Mouse (Mus musculus) forebrain, embryonic 12.5 days (tissue): Measurements from ENCODE around the gene Lgr5. TPM values are rescaled to one million over a fixed set of nuclear protein-coding genes. Genes with fewer than 3 reads are reported as not detected.

ENCODE experiments used
- ATAC-seq: fragments of 200-750 bp; cut with Nextera tagmentation; 2 replicates; pipeline ENCODE4 v1.8.0; 2017; ENCODE audit warnings: moderate TSS enrichment; ENCODE audit not compliant: low FRiP score
- H3K27ac ChIP-seq: fragments of 300-500 bp; sonication (generic); 2 replicates; pipeline ENCODE4 v1.5.1; 2016; ENCODE audit warnings: mild to moderate bottlenecking
- H3K27me3 ChIP-seq: fragments of 300-500 bp; sonication (generic); 2 replicates; pipeline ENCODE4 v1.6.1; 2016; ENCODE audit warnings: mild to moderate bottlenecking
- H3K36me3 ChIP-seq: fragments of 300-500 bp; sonication (generic); replicated peaks from 2 replicates; pipeline ENCODE4 v1.6.1; 2016; ENCODE audit warnings: mild to moderate bottlenecking
- H3K4me1 ChIP-seq: fragments of 300-500 bp; sonication (generic); 2 replicates; pipeline ENCODE4 v1.6.1; 2016
- H3K4me2 ChIP-seq: fragments of 300-500 bp; sonication (generic); 2 replicates; pipeline ENCODE4 v1.6.1; 2016; ENCODE audit warnings: mild to moderate bottlenecking, moderate library complexity
- H3K4me3 ChIP-seq: fragments of 300-500 bp; sonication (generic); replicated peaks from 2 replicates; pipeline ENCODE4 v1.5.1; 2016; ENCODE audit warnings: mild to moderate bottlenecking
- H3K9ac ChIP-seq: fragments of 300-500 bp; sonication (generic); 2 replicates; pipeline ENCODE4 v1.6.1; 2016; ENCODE audit warnings: mild to moderate bottlenecking
- H3K9me3 ChIP-seq: fragments of 300-500 bp; sonication (generic); 2 replicates; pipeline ENCODE4 v1.6.1; 2016
- whole genome bisulfite sequencing: fragments of 180-500 bp; shearing (Covaris S2); methylation state at CpG from one replicate; pipeline ENCODE4 v1.1.7; 2016; 5-methylcytosine and 5-hydroxymethylcytosine counted together
- polyA plus RNA-seq: library from polyadenylated mRNA; unstranded; fragments of >200 nt; fragmentation: Nextera tagmentation; extraction: Ambion mirVana; gene quantifications from 2 replicates; pipeline ENCODE4 v1.2.1, GENCODE M21; 2016

Gene Lgr5
- 1.2 and 2.0 TPM in 2 replicates for polyA plus RNA-seq

DNA sequence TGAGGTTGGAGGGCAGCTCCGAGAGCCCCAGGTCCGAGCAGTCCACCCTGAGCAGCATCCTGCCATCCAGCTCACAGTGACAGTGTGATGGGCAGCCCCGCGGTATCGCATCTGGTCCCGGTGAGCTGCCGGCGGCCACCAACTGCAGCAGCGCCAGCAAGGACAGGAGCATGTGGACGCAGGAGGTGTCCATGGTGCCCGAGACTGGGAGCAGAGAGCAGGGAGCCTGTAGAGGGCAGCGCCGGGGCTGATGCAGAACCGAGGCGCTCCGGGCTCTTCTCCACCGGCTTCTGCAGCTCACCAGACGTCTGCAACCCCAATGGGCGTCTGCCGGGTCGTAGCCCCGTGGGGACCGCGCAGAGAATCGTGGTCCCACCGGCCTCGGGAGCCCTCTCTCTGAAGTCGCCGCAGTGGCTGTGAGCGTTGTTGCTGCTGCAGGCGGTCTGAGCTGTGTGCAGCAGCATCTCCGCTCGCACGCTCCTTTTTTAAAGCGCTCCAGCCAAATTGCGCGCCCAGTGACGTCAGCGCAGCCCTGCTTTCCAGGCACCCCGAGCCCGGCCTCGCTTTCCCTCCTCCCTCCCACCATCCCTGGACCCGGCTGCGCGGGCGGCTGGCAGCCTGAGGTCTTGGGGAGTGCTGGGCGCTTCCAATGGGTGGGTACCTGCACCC lies at the start of gene Lgr5:
Gene Lgr5 (minus strand): TSS at position 480 of the 669 bp plus-strand sequence.
- Histone ChIP-seq H3K27ac (no peak within 1 kb of the TSS), H3K4me3 (peak within 1 kb of the TSS; percentile 57)

DNA sequence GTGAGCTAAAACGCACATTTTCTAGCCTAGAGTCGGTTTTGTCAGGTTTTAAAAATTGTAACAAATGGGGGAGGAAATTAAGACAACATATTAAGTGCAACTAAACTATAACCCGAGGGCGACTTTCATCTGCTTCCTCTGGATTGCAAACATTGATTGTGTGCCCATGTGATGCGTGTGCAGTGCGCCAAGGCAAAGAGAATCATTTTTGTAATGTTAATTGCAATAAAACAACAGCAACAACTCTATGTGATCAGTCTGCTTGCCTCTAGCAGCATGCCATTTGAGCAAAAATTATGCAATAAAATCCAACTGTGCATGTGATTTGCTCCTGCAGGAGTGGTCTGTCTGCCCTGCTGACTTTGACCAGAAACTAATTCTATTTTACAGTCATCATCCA lies 39.1 kb upstream of the Lgr5 start:
- Histone ChIP-seq H3K9ac (no peak overlapping the region), H3K4me2 (no peak overlapping the region), H3K4me1 (0 out of 2 replicates have a peak, but pooled peaks cover 7% of the 10 kb centered on the region), H3K36me3 (no peaks in the 10 kb centered on the region), H3K27ac (no peak overlapping the region), H3K4me3 (no peak overlapping the region), H3K9me3 (no peaks in the 10 kb centered on the region), H3K27me3 (no peaks in the 10 kb centered on the region)
- 92% methylated on average over 6 of the region's 6 CpGs for WGBS
- no peak for ATAC-seq

More for the DNA sequence above, at the start of gene Lgr5:
- H3K4me1 ChIP-seq = peaks cover 28% of the 10 kb centered on the region
- H3K9ac ChIP-seq = peak within 1 kb of the TSS; percentile 50
- H3K9me3 ChIP-seq = no peaks in the 10 kb centered on the region
- peak within 1 kb of the TSS; percentile 98 for H3K4me2 ChIP-seq
- H3K36me3 ChIP-seq = no peaks in the 10 kb centered on the region
- ATAC-seq = peak; percentile 84
- H3K27me3 ChIP-seq = peaks cover 78% of the 10 kb centered on the region
- 0% methylated on average over 40 of the region's 47 CpGs for WGBS

DNA sequence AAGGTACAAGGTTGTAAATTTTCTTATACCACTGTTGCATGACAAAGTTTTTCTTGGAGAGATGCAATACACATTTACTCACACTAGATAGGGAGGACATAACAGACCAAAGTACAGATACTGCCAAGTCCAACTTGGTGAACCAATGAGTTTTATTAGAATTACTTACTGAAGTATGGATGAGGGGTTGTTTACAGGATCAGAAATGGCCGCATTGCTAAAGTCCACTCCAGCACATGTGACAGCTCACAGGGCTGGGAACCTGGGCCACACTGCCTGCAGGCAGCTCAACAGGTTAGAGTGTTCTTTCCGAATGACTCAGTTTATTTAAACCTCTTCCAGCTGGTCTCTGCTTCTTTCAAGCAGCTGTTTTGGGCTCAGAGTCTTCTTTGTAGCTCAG lies 37.4 kb upstream of the Lgr5 start:
- Histone ChIP-seq H3K27me3 (peaks cover 6% of the 10 kb centered on the region; the same call in 1 of the 2 replicates), H3K4me3 (no peak overlapping the region), H3K4me2 (no peak overlapping the region), H3K9me3 (no peaks in the 10 kb centered on the region), H3K27ac (no peak overlapping the region), H3K9ac (no peak overlapping the region), H3K4me1 (0 out of 2 replicates have a peak, but pooled peaks cover 7% of the 10 kb centered on the region), H3K36me3 (no peaks in the 10 kb centered on the region)
- 84% methylated on average over 2 of the region's 2 CpGs for WGBS
- ATAC-seq = no peak

DNA sequence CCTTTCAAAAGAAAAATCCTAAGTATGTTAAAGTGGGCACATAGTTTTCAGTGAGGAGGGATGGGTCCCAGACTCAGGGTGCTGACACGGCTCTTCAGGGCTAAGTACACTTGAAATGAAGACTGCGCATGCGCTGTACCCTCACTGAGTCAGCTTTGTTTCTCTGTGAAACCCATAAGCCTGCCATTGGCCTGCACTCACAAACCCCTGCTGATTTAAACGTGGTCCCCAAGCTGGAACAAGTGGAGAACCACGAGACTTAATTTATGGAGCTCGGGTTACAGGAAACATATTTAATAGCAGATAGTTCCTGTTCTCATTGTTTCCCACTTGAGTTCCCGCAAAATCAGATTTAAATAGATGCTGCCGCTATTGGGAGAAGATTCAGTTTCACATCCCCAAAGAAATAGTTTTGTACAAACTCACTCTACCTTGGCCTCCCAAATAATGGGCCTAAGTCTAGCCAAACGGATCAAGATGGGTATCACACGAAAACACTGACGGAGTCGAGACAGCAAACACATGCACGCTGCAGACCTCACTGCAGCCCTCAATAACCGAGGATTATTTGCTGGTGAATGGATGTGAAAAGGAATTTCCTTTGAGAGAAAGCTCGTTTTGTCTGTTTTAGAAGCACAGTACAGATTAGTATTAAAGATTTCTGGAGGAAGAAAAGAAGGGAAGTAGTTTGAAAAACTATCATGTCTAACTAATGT lies 36.5 kb upstream of the Lgr5 start:
- Histone ChIP-seq H3K27me3 (peaks cover 9% of the 10 kb centered on the region; the same call in 1 of the 2 replicates), H3K4me3 (no peak overlapping the region), H3K36me3 (no peaks in the 10 kb centered on the region), H3K9me3 (no peaks in the 10 kb centered on the region), H3K4me2 (peak overlapping the region; percentile 19), H3K9ac (no peak overlapping the region), H3K27ac (peak overlapping the region; percentile 8; the same call in 1 of the 2 replicates), H3K4me1 (0 out of 2 replicates have a peak, but pooled peaks cover 7% of the 10 kb centered on the region)
- peak; percentile 83 for ATAC-seq
- WGBS = 22% methylated on average over 15 of the region's 15 CpGs

DNA sequence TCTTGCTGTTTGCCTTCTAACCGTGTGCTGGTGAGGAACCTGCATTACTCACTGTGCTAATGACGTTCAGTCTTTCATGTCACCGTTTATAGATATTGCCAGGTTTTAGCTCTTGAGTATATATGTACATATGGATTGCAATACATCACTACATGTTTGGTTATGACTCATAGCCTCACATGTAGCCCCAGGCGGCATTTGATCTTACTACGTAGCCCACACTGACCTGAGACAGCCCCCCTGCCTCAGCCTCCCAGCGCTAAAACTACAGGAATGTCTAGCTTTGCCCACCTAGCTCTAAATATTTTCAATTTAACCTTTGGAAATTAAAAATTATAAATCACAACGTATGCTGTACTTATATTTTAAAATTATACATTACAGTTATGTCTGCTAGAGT lies 35.9 kb upstream of the Lgr5 start:
- no peak overlapping the region for H3K9ac ChIP-seq
- H3K36me3 ChIP-seq = no peaks in the 10 kb centered on the region
- no peak overlapping the region for H3K4me2 ChIP-seq
- peaks cover 9% of the 10 kb centered on the region; the same call in 1 of the 2 replicates for H3K4me1 ChIP-seq
- 85% methylated on average over 7 of the region's 7 CpGs for WGBS
- no peak overlapping the region for H3K27ac ChIP-seq
- no peak for ATAC-seq
- H3K9me3 ChIP-seq = no peaks in the 10 kb centered on the region
- peaks cover 11% of the 10 kb centered on the region for H3K27me3 ChIP-seq
- H3K4me3 ChIP-seq = no peak overlapping the region

DNA sequence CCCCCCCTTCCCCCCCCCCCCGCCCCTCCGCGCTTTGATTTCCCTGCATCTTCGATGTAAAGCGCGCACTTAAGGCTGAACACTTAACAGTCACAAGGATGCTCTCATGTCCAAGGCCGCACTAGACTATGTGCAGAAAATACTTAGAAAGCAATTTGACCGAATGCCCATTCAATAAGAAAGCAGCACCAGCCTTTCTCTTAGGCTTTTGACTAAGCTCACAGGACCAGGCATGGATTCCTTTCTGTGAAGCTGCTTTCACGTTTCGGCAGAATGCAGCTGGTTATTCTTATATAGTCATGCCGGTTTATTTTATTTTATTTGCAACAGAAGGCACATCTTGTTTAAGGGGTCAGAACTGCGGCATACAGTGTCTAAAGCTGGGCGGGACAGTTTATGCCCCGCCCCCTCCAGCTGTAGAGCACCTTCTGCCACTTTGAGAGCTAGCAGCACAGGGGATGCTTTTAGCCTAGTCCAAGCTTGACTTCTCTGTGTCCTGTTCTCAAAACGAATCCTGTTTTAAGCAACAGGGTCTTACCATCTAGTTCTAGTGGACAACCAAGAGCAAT lies 30.8 kb upstream of the Lgr5 start:
- Histone ChIP-seq H3K4me3 (peak overlapping the region; percentile 29), H3K4me2 (peak overlapping the region; percentile 49), H3K27me3 (peaks cover 28% of the 10 kb centered on the region), H3K4me1 (peaks cover 8% of the 10 kb centered on the region), H3K9me3 (no peaks in the 10 kb centered on the region), H3K27ac (no peak overlapping the region), H3K36me3 (no peaks in the 10 kb centered on the region), H3K9ac (0 out of 2 replicates have a peak overlapping the region, but pooled peaks have one; percentile 25)
- 22% methylated on average over 15 of the region's 15 CpGs for WGBS
- peak; percentile 80 for ATAC-seq

DNA sequence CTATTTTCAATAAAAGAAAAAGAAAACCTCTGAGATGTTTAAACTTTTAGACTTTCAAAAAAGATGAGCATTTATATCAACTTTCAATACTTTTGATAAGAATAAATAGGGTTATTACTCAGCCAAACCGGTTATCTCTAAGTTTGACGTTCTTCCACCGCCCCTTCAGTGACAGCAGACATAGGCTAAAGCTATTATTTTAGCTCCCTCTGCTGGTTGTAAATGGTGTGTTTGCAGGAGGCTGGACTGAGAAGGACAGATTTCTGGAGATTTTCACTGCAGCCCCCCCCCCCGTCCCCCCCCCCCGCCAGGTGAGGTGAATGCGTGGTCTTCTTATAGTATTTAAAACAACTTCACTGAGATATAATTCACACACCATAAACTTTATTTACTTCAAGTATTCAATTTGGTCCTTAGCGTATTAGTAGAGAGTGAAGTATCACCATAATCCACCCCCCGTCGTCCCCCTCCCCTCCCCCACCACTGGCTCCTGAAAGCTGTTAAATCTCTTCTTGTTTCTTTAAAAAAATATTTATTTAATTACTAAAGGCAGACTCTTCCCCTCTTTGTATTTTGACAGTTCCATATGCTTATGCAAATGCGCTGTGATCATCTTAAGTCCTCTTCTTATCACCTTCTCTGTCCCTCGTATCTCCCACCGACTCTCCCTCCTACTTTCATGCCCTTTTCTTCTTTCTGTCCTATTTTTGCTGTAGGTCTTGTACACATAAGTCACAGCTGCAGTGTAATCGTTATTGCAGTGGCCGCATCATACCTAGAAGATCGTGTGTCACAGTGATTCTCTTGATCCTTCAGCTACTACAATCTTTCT lies 30.1 kb upstream of the Lgr5 start:
- no peaks in the 10 kb centered on the region for H3K9me3 ChIP-seq
- no peaks in the 10 kb centered on the region for H3K36me3 ChIP-seq
- peaks cover 8% of the 10 kb centered on the region for H3K4me1 ChIP-seq
- H3K27ac ChIP-seq = no peak overlapping the region
- H3K9ac ChIP-seq = 0 out of 2 replicates have a peak overlapping the region, but pooled peaks have one; percentile 25
- peaks cover 28% of the 10 kb centered on the region for H3K27me3 ChIP-seq
- H3K4me3 ChIP-seq = peak overlapping the region; percentile 29
- H3K4me2 ChIP-seq = peak overlapping the region; percentile 49
- 9% methylated on average over 14 of the region's 15 CpGs for WGBS
- peak; percentile 87 for ATAC-seq

DNA sequence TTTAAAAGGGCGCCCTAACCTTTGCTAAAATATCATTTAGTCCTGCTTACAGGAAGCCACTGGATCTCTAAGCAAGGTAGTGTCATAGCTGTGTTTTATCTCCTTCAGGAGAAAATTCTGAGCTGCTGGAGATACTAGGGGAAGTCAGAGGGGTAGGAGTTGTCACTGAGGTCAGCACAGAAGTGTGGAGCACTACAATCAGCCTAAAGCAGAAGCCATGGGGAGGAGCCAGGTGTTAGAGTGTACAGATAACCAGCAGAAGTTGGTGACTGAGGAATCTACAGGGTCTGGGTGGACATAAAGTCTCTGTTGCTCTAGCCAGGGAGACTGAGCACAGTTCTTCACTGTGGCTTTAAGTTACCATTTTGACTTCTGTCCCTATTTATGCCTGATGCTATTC lies 8.2 kb upstream of the Lgr5 start:
- Histone ChIP-seq H3K4me3 (no peak overlapping the region), H3K36me3 (no peaks in the 10 kb centered on the region), H3K27ac (no peak overlapping the region), H3K9ac (no peak overlapping the region), H3K9me3 (no peaks in the 10 kb centered on the region), H3K4me2 (no peak overlapping the region), H3K27me3 (peaks cover 39% of the 10 kb centered on the region), H3K4me1 (0 out of 2 replicates have a peak, but pooled peaks cover 3% of the 10 kb centered on the region)
- no peak for ATAC-seq
- WGBS = 91% methylated on average over 1 of the region's 1 CpGs

DNA sequence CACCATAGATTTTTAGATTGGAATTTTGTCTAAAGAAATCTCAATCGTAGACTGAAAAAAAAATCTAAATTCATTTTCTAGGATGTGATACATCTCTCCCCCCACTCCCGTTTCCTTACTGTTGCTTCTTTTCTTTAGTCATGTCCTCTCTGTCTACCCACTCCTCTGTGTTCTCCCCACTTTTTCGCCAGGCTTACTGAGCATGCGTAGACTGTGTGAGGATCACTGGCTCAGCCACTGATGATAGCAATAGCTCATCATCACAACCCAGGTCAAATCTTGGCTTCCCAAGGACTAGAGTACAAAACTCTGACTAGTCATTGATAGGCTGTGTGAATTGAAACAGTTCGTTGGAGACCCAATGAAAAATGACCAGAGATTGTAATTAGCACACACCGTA lies 6.1 kb upstream of the Lgr5 start:
- H3K27ac ChIP-seq = no peak overlapping the region
- H3K9me3 ChIP-seq = no peaks in the 10 kb centered on the region
- WGBS = 91% methylated on average over 6 of the region's 6 CpGs
- peaks cover 54% of the 10 kb centered on the region for H3K27me3 ChIP-seq
- no peak overlapping the region for H3K4me3 ChIP-seq
- ATAC-seq = no peak
- H3K36me3 ChIP-seq = no peaks in the 10 kb centered on the region
- no peak overlapping the region for H3K4me2 ChIP-seq
- 0 out of 2 replicates have a peak, but pooled peaks cover 3% of the 10 kb centered on the region for H3K4me1 ChIP-seq
- no peak overlapping the region for H3K9ac ChIP-seq

DNA sequence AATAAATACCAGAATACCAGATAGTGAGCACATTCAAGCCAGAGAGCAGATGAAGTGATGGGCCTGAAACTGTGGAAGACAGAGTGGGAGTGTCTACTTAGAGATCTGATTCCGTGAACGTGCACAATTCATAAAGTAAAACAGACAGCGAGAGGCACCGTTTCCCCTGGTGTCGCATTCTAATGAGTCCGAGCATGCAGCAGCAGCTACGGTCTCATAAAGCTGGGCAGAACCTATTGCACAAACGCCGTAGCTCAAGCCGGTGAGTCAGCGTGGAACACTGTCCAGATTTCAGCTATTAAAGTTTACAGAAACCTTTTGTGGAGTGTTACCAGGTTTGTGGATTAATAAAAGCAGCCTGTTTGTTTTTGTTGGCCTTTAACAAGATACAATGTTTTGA lies 5.6 kb upstream of the Lgr5 start:
- no peak overlapping the region for H3K27ac ChIP-seq
- peaks cover 4% of the 10 kb centered on the region; the same call in 1 of the 2 replicates for H3K4me1 ChIP-seq
- no peaks in the 10 kb centered on the region for H3K36me3 ChIP-seq
- no peak overlapping the region for H3K4me2 ChIP-seq
- no peak for ATAC-seq
- H3K9ac ChIP-seq = no peak overlapping the region
- WGBS = 53% methylated on average over 11 of the region's 11 CpGs
- H3K4me3 ChIP-seq = no peak overlapping the region
- H3K27me3 ChIP-seq = peaks cover 58% of the 10 kb centered on the region
- H3K9me3 ChIP-seq = no peaks in the 10 kb centered on the region

DNA sequence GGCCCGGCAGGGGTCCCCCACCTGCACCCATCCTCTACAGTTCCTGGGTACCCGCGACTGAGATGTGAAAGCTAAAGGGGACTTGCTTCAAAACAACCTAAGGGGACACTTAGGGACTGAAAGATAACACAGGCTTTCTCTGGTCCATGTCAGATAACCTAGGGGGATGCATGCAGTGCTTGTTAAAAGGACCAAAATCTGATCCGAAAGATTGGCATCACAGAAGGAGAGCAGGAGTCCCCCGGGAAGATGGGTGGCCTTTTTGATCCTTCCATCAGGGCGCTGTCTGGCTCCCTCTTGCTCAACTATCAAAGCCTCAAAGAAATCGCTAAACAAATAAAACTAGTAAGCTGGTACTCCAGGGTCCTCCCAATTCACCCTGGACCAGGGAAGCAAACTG lies 399 bp upstream of the Lgr5 start:
- peak overlapping the region; percentile 98 for H3K4me2 ChIP-seq

More for the DNA sequence above, 399 bp upstream of the Lgr5 start:
- Histone ChIP-seq H3K4me1 (peaks cover 28% of the 10 kb centered on the region), H3K27me3 (peaks cover 79% of the 10 kb centered on the region), H3K9ac (peak overlapping the region; percentile 50), H3K4me3 (peak overlapping the region; percentile 57), H3K36me3 (no peaks in the 10 kb centered on the region), H3K27ac (no peak overlapping the region), H3K9me3 (no peaks in the 10 kb centered on the region)
- ATAC-seq = no peak
- WGBS = under 1% methylated on average over 7 of the region's 7 CpGs
